Mouse (Mus musculus) ES-E14 (cell line): ENCODE data around the gene Cdc6.

Experiments used
- HCFC1 ChIP-seq: IDR thresholded peaks from 2 replicates; pipeline ENCODE4 v1.6.1; 2012; ENCODE audit warnings: low read length, inconsistent platforms, borderline replicate concordance; ENCODE audit not compliant: insufficient read depth
- MAFK ChIP-seq: IDR thresholded peaks from 2 replicates; pipeline ENCODE4 v1.6.1; 2014; ENCODE audit warnings: mild to moderate bottlenecking, low read depth, low read length, inconsistent platforms; ENCODE audit not compliant: insufficient read depth
- ZC3H11A ChIP-seq: IDR thresholded peaks from 2 replicates; pipeline ENCODE4 v1.6.1; 2012; ENCODE audit warnings: low read depth, mild to moderate bottlenecking, inconsistent platforms, low read length, borderline replicate concordance
- ZNF384 ChIP-seq: IDR thresholded peaks from 2 replicates; pipeline ENCODE4 v1.6.1; 2012; ENCODE audit warnings: low read depth, low read length, inconsistent platforms

- no peak for TF ChIP-seq ZNF384
- no peak for TF ChIP-seq MAFK
- TF ChIP-seq HCFC1 = no peak
- TF ChIP-seq ZC3H11A = no peak
Measured at GRCm38 (mm10) chr11:98889977-98890376, 17.6 kb upstream of the Cdc6 start.
